Mouse (Mus musculus): Measurements from ENCODE around the gene Flvcr2. TPM values are rescaled to one million over a fixed set of nuclear protein-coding genes. Genes with fewer than 3 reads are reported as not detected.
A peak's percentile ranks its signal among the peaks of the same experiment; 100 is the strongest.

Gene Flvcr2
- total and polyA plus RNA-seq, 3 experiments = 0.07 TPM; not detected in 2

GRCm38 (mm10) chr12:85837765-85838164 is 91.4 kb downstream of the Flvcr2 start:
- DNase-seq (ENCODE audit: low read depth, low spot score) = peak; percentile 13
- H3K4me3 ChIP-seq (ENCODE audit: control insufficient read depth in 1 of 2, insufficient read depth in 1 of 2, low read depth in 2 of 2, low read length in 2 of 2) = no peak overlapping the region
- H3K79me2 ChIP-seq (ENCODE audit: control insufficient read depth, insufficient read depth, low read length, poor library complexity) = no peaks in the 10 kb centered on the region
- TF ChIP-seq POLR2AphosphoS5 (IDR thresholded peaks at IDR 0.05; ENCODE audit: borderline replicate concordance, low read depth, low read length) = no peak
- TF ChIP-seq NRF1 (IDR thresholded peaks at IDR 0.05; ENCODE audit: insufficient read depth, low read depth, low read length, poor library complexity, severe bottlenecking) = no peak
- TF ChIP-seq JUND (IDR thresholded peaks at IDR 0.05; ENCODE audit: low read depth, low read length) = no peak
- no peak for TF ChIP-seq UBTF (IDR thresholded peaks at IDR 0.05; ENCODE audit: borderline replicate concordance, insufficient read depth, low read depth, low read length)
- TF ChIP-seq MEF2A (IDR thresholded peaks at IDR 0.05; ENCODE audit: extremely low read depth, insufficient replicate concordance, low read depth, low read length, poor library complexity, severe bottlenecking) = no peak
- TF ChIP-seq CHD2 (IDR thresholded peaks at IDR 0.05; ENCODE audit: low read length) = no peak
- 0 out of 2 replicates have a peak, but pooled peaks have one; percentile 16 for TF ChIP-seq SMC3 (IDR thresholded peaks at IDR 0.05; ENCODE audit: low read depth, low read length)
- TF ChIP-seq CTCF (IDR thresholded peaks at IDR 0.05 in 2 of 3, conservative IDR thresholded peaks at IDR 0.05 in 1 of 3; ENCODE audit: control insufficient read depth in 1 of 3, insufficient read depth in 1 of 3, low read depth in 2 of 3, low read length in 3 of 3, poor library complexity in 1 of 3, severe bottlenecking in 1 of 3) = peak in 2 of 3 experiments; percentile 10 to 20; a peak in 1 of 6 replicates
- no peak for TF ChIP-seq RAD21 (IDR thresholded peaks at IDR 0.05; ENCODE audit: low read depth, low read length)
- no peaks in the 10 kb centered on the region for H3K27me3 ChIP-seq (ENCODE audit: control insufficient read depth in 1 of 2, insufficient read depth in 2 of 2, low read length in 2 of 2)
- 0 out of 4 replicates have a peak, but pooled peaks cover 0 to 1% of the 10 kb centered on the region in 2 experiments for H3K36me3 ChIP-seq (ENCODE audit: control insufficient read depth in 1 of 2, insufficient read depth in 2 of 2, low read length in 2 of 2)
- no peak overlapping the region for H3K9ac ChIP-seq (ENCODE audit: control insufficient read depth, low read depth, low read length, poor library complexity, severe bottlenecking)
- no peaks in the 10 kb centered on the region for H3K9me3 ChIP-seq (replicated peaks; ENCODE audit: insufficient read depth, low read length)
- H3K27ac ChIP-seq (ENCODE audit: control insufficient read depth, low read depth, low read length) = no peak overlapping the region
- H3K4me1 ChIP-seq (ENCODE audit: control insufficient read depth in 1 of 2, insufficient read depth in 2 of 2, low read length in 2 of 2) = no peaks in the 10 kb centered on the region

GRCm38 (mm10) chr12:85839371-85840000 is 93.1 kb downstream of the Flvcr2 start:
- Histone ChIP-seq H3K9me3 (replicated peaks; ENCODE audit: insufficient read depth, low read length) (no peaks in the 10 kb centered on the region), H3K27me3 (ENCODE audit: control insufficient read depth in 1 of 2, insufficient read depth in 2 of 2, low read length in 2 of 2) (no peaks in the 10 kb centered on the region), H3K79me2 (ENCODE audit: control insufficient read depth, insufficient read depth, low read length, poor library complexity) (no peaks in the 10 kb centered on the region), H3K4me3 (ENCODE audit: control insufficient read depth in 1 of 2, insufficient read depth in 1 of 2, low read depth in 2 of 2, low read length in 2 of 2) (no peak overlapping the region), H3K36me3 (ENCODE audit: control insufficient read depth in 1 of 2, insufficient read depth in 2 of 2, low read length in 2 of 2) (no peaks in the 10 kb centered on the region), H3K27ac (ENCODE audit: control insufficient read depth, low read depth, low read length) (no peak overlapping the region), H3K9ac (ENCODE audit: control insufficient read depth, low read depth, low read length, poor library complexity, severe bottlenecking) (no peak overlapping the region), H3K4me1 (ENCODE audit: control insufficient read depth in 1 of 2, insufficient read depth in 2 of 2, low read length in 2 of 2) (no peaks in the 10 kb centered on the region)
- TF ChIP-seq CTCF (IDR thresholded peaks at IDR 0.05 in 2 of 3, conservative IDR thresholded peaks at IDR 0.05 in 1 of 3; ENCODE audit: control insufficient read depth in 1 of 3, insufficient read depth in 1 of 3, low read depth in 2 of 3, low read length in 3 of 3, poor library complexity in 1 of 3, severe bottlenecking in 1 of 3) = 0 out of 6 replicates have a peak, but pooled peaks of 1 of the 3 experiments have one; percentile 6
- TF ChIP-seq ZMIZ1 (IDR thresholded peaks at IDR 0.05; ENCODE audit: low read depth, low read length) = no peak
- no peak for TF ChIP-seq ZKSCAN1 (IDR thresholded peaks at IDR 0.05; ENCODE audit: low read depth, low read length)
- TF ChIP-seq SMC3 (IDR thresholded peaks at IDR 0.05; ENCODE audit: low read depth, low read length) = no peak
- DNase-seq (ENCODE audit: low read depth, low spot score) = no peak

All from MEL (cell line).